Mouse (Mus musculus) kidney, adult 8-10 months (tissue): ENCODE measurements around the gene Gnao1.

Experiments used
- DNase-seq, 2 experiments: peaks; one replicate each; pipeline ENCODE4 v3.0.0; 2022

Gene Gnao1

GRCm38 (mm10) chr8:93852087-93852645, 42.4 kb downstream of the Gnao1 start:
- no peak for DNase-seq

DNA sequence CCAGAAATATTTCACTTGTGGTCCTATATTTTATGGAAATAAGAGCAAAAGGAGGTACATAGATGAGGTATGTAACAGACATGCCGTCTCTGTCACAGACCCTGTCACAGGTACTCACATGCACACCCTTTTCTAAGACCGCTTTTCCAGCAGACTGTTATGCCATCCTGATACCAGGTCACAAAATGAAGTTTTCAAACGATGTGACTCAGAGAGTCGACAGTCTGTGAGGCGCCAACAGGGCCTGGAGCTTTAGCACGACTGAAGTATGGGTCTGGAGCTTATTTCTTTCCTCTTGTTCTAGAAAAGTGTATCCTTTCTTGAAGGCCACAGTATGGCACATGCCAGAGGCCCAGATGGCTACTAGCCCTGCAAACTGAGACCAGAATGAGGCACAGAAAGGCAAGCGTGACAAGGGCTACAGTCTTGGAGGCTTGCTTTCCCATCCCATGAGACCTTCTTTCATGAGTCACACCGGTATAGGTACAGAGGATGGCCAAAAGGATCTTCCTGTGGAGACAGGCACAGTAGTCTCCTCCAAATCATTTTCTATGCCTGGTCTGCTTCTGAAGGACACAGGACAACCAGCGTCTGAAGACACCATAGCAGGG, 43.2 kb downstream of the Gnao1 start:
- no peak for DNase-seq

- DNase-seq, result no peak
Measured at GRCm38 (mm10) chr8:93854676-93855075, 44.9 kb downstream of the Gnao1 start.

- no peak for DNase-seq
Measured at GRCm38 (mm10) chr8:93855272-93855671, 45.5 kb downstream of the Gnao1 start.

- no peak for DNase-seq
Measured at GRCm38 (mm10) chr8:93857144-93857543, 47.4 kb downstream of the Gnao1 start.

DNA sequence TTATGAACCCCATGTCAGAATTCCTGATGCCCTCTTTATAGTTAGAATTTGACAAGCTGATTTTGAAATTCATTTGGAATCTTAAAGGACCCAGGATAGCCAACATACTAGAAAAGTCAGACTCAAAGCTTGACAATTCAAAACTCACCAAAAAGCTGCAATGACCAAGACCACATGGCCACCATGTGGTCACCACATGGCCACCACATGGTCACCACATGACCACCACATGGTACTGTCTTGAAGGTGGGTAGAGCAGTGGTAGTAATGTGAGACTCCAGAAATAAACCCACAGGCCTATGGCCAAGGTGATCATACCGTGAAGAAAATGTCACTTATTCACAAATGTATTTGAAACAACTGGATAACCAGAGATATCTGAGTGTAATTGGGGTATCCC, 48.5 kb downstream of the Gnao1 start:
- no peak for DNase-seq

- DNase-seq, result no peak
Measured at GRCm38 (mm10) chr8:93860020-93860419, 50.3 kb downstream of the Gnao1 start.

GRCm38 (mm10) chr8:93864064-93864463, 54.3 kb downstream of the Gnao1 start:
- no peak for DNase-seq

DNA sequence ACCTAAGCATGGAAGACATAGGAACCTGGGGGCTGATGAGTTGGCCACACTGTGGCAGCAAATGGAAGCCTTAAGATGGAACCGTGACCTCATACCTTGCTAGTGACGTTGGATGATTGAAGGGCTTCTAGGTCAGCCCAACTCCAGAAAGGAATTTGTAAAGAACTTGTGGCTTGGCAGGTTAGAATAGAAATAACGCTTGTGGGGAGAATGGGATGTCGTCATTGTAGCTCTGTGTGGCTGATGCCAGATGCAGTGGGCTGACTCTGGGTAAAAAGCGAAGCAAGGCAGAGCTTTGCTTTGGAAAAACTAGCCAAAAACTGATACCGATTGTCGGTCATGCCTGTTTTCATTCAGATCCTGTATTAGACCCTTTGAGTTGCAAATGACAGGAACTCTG, 56.5 kb downstream of the Gnao1 start:
- no peak for DNase-seq

DNA sequence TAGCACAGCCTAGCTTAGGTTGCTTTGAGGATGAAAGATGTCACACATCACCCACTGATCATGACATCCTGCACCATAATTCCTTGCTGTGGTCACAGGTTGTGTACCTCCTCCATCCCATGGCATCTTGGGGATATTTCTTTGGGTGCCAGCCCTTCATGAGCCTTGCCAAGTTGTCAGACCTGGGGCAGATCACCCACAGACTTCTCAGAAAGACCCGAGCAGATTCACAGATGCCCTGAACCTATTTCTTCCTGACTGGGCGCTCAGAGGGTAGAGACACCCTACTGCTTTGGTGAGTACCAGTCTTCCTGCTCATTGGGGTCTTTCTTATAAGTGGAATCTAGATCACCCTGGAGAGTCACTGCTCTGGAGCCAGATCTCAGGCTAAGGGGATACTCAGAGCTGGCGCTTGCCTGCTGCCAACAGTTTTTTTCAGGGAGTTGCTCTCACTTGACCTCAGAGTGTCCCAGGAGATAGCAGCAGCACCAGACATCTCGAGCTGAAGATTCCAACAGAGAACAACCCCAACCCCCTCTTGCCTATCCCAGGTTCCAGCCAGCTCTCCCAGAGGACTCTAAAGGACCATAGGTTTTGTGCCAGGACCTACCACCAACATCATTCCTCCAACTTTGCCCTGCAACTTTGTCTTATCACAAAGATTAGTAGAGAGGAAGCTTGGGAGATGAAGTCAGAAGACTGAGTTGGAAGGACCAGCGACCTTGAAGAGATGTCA, 58.9 kb downstream of the Gnao1 start:
- no peak for DNase-seq

GRCm38 (mm10) chr8:93871275-93871674, 61.5 kb downstream of the Gnao1 start:
- DNase-seq, result no peak

- no peak for DNase-seq
Measured at GRCm38 (mm10) chr8:93878396-93878795, 68.6 kb downstream of the Gnao1 start.

- DNase-seq, result no peak
Measured at GRCm38 (mm10) chr8:93879966-93880365, 70.2 kb downstream of the Gnao1 start.

GRCm38 (mm10) chr8:93881381-93881780, 71.6 kb downstream of the Gnao1 start:
- DNase-seq, result no peak

- no peak for DNase-seq
Measured at GRCm38 (mm10) chr8:93883241-93883640, 73.5 kb downstream of the Gnao1 start.

DNA sequence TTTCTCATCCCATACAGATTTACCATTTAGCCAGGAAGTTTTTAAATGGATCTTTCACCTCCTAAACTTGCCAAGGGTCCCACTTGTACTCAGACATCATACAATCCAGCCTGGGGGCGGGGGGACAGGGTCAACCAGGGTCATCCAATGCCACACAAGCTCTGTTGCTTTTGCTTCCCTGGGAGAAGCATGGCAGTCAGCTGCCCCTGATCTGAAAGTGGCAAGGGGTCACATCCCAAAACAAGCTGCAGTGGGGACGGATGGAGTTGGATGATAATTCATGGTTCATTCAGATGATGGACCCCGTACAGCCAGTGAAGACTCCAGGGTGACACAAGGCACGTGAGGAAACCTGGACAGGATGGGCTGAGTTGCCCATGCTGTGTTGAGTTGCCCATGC, 74.0 kb downstream of the Gnao1 start:
- no peak for DNase-seq

- no peak for DNase-seq
Measured at GRCm38 (mm10) chr8:93884316-93884715, 74.5 kb downstream of the Gnao1 start.

GRCm38 (mm10) chr8:93886181-93886580, 76.4 kb downstream of the Gnao1 start:
- DNase-seq, result no peak

GRCm38 (mm10) chr8:93888150-93888676, 78.4 kb downstream of the Gnao1 start:
- no peak for DNase-seq

DNA sequence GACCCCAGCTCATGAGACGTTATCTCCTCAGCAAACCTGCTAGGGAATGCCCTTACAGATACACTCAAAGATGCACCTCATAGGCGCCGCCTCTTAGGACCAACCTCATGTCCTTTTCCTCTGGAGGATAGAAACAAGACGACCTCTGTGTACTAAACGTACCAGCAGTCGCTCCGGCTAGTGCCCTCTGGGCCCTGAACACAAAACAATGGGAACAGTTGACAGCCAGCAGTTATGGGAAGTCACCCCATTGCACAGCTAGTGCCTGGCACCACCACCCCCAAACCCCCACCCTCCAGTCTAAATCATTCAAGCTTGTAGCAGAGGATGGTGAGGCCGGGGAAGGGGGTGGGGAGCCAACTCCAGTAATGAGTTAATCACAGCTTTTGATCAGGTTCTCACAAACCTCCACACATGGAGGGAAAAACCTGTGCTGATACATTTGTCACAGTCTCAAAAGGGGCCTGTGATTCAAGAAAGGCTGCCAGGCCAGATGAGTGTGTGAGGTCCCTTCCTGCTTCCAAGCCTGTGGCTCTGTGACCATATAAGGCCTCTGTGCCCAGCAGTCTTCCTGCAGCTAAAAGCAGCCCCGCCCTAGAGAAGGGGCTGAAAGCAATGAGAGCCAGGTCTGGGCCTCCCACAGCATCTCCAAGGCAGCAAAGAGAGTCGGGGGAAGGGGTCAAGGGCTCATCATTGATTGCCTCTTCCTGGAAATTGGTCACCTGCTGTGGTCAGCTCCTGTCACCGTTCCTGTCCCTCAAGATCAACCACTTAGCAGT, 79.1 kb downstream of the Gnao1 start:
- no peak for DNase-seq

GRCm38 (mm10) chr8:93893556-93893955, 83.8 kb downstream of the Gnao1 start:
- no peak for DNase-seq

- no peak for DNase-seq
Measured at GRCm38 (mm10) chr8:93896841-93897551, 87.2 kb downstream of the Gnao1 start.

DNA sequence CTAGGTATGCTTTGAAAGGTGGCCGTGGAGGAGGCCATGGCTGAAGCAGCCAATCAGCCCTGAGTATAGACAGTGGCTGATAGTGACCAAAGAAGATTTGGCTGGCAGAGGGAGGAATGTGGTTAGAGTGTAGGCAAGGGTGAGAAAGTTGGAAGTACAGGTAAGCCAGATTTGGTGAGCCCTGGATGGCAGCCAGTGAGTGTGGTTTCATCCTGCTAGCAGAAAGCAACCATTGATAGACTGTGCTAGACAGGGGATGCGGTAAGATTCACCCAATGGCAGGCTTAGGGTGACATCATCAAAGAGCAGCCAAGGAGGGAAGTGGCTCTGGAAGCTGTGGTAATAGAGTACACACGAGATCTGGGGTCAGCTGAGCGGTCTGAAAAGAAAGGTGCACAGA, 88.8 kb downstream of the Gnao1 start:
- DNase-seq, result no peak
